In the genomic region with DNA sequence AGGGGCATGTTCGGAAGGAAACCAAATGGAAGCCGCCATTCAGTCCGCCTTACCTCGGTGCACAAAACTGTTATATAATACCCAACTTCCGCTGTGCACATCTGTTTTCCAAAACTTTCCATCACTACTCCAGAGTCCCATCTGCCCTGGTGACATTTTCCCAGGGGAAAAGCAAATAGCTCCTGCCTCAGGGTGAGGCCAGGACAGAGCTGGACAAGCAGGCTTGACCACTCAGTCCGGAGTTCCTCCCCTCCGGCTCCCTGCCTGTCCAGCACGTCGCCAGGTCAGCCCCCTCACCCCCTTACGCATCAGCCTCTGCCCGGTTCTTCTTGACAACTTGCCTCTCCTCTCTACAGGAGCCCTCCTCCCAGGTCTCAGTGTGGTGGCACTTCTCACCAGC, we compare ENCODE assay signal across 8 mouse cellular contexts. TPM values are rescaled to one million over a fixed set of nuclear protein-coding genes. Genes with fewer than 3 reads are reported as not detected.
A peak's percentile ranks its signal among the peaks of the same experiment; 100 is the strongest.
DNase-seq lines count a peak whose midpoint lies in the region; ATAC-seq lines count a peak whose summit lies in the region.

No protein-coding gene starts in this region.

- H3K4me1 ChIP-seq in hindbrain, embryonic 10.5 days (replicated peaks), result peaks cover 21% of the 10 kb centered on the region
- no peaks in the 10 kb centered on the region; the same call in 1 of the 2 replicates for H3K4me1 ChIP-seq in hindbrain, embryonic 11.5 days (replicated peaks; ENCODE audit: control insufficient read depth, insufficient read depth, low read length)
- peaks cover 45% of the 10 kb centered on the region for H3K4me1 ChIP-seq in erythroblast, embryonic 14.5 days (ENCODE audit: control insufficient read depth)
- peaks cover 7% of the 10 kb centered on the region for H3K4me1 ChIP-seq in midbrain, embryonic 14.5 days (ENCODE audit: control insufficient read depth, insufficient read depth, low read length)

- H3K9me3 ChIP-seq in hindbrain, embryonic 10.5 days, result no peaks in the 10 kb centered on the region
- H3K9me3 ChIP-seq in hindbrain, embryonic 11.5 days (ENCODE audit: control insufficient read depth, low read length), result no peaks in the 10 kb centered on the region
- H3K9me3 ChIP-seq in erythroblast, embryonic 14.5 days (ENCODE audit: control insufficient read depth, low read length), result no peaks in the 10 kb centered on the region; the same call in 1 of the 2 replicates
- no peaks in the 10 kb centered on the region for H3K9me3 ChIP-seq in midbrain, embryonic 14.5 days (ENCODE audit: control insufficient read depth, low read length)

- H3K4me3 ChIP-seq in hindbrain, embryonic 10.5 days, result peak overlapping the region; percentile 44; the same call in 1 of the 2 replicates
- no peak overlapping the region for H3K4me3 ChIP-seq in hindbrain, embryonic 11.5 days (ENCODE audit: low read depth, low read length)
- peak overlapping the region; percentile 61 for H3K4me3 ChIP-seq in erythroblast, embryonic 14.5 days (replicated peaks)
- no peak overlapping the region; the same call in 1 of the 2 replicates for H3K4me3 ChIP-seq in midbrain, embryonic 14.5 days (replicated peaks; ENCODE audit: low read depth, low read length)

- 35% methylated on average over 11 of the region's 11 CpGs for WGBS in hindbrain, embryonic 10.5 days
- 33% methylated on average over 11 of the region's 11 CpGs for WGBS in hindbrain, embryonic 11.5 days
- WGBS in midbrain, embryonic 14.5 days, result 41% methylated on average over 11 of the region's 11 CpGs

- ATAC-seq in hindbrain, embryonic 11.5 days (ENCODE audit: low FRiP score), result no peak
- ATAC-seq in midbrain, embryonic 14.5 days (ENCODE audit: low FRiP score, low TSS enrichment), result no peak

- no peak for DNase-seq in hindbrain, embryonic 10.5 days (ENCODE audit: low spot score)
- no peak for DNase-seq in hindbrain, embryonic 11.5 days (ENCODE audit: low spot score)
- DNase-seq in kidney, postnatal 14 days, result peak; percentile 26
- no peak for DNase-seq in midbrain, embryonic 14.5 days
- no peak for DNase-seq in natural killer cell, adult 2 months (ENCODE audit: low spot score in 2 of 2)
- no peak for DNase-seq in MN1 (ENCODE audit: low spot score)
- DNase-seq in retina, postnatal 1 day, result no peak

- H3K36me3 ChIP-seq in hindbrain, embryonic 10.5 days, result no peaks in the 10 kb centered on the region
- no peaks in the 10 kb centered on the region for H3K36me3 ChIP-seq in hindbrain, embryonic 11.5 days (ENCODE audit: control insufficient read depth, insufficient read depth, low read length)
- H3K36me3 ChIP-seq in erythroblast, embryonic 14.5 days (ENCODE audit: control insufficient read depth), result no peaks in the 10 kb centered on the region
- H3K36me3 ChIP-seq in midbrain, embryonic 14.5 days (ENCODE audit: control insufficient read depth, insufficient read depth, low read length), result no peaks in the 10 kb centered on the region

- no peak overlapping the region for H3K9ac ChIP-seq in hindbrain, embryonic 11.5 days (ENCODE audit: low read depth, low read length)
- H3K9ac ChIP-seq in midbrain, embryonic 14.5 days (replicated peaks; ENCODE audit: low read length), result no peak overlapping the region

- H3K27ac ChIP-seq in hindbrain, embryonic 10.5 days, result no peak overlapping the region
- H3K27ac ChIP-seq in hindbrain, embryonic 11.5 days (ENCODE audit: low read depth, low read length), result no peak overlapping the region
- no peak overlapping the region for H3K27ac ChIP-seq in midbrain, embryonic 14.5 days (replicated peaks; ENCODE audit: low read depth, low read length)

- H3K4me2 ChIP-seq in hindbrain, embryonic 11.5 days (replicated peaks; ENCODE audit: low read depth, low read length), result no peak overlapping the region
- peak overlapping the region; percentile 65; the same call in 1 of the 2 replicates for H3K4me2 ChIP-seq in midbrain, embryonic 14.5 days (ENCODE audit: low read length)

- H3K27me3 ChIP-seq in hindbrain, embryonic 10.5 days (ENCODE audit: insufficient read depth, poor library complexity, severe bottlenecking), result peaks cover 24% of the 10 kb centered on the region
- H3K27me3 ChIP-seq in hindbrain, embryonic 11.5 days (ENCODE audit: control insufficient read depth, insufficient read depth, low read length), result peaks cover 5% of the 10 kb centered on the region; the same call in 1 of the 2 replicates
- H3K27me3 ChIP-seq in erythroblast, embryonic 14.5 days (ENCODE audit: control insufficient read depth), result peaks cover 29% of the 10 kb centered on the region
- peaks cover 9% of the 10 kb centered on the region for H3K27me3 ChIP-seq in midbrain, embryonic 14.5 days (ENCODE audit: control insufficient read depth, insufficient read depth, low read length)

RNA-seq across cellular contexts. Expression of a gene that starts 16.7 kb away (rescaled TPM):
- polyA plus RNA-seq in hindbrain, embryonic 10.5 days (2016; fragmentation: Nextera tagmentation; extraction: Ambion mirVana), result 889 and 916 TPM in 2 replicates
- polyA plus RNA-seq in hindbrain, embryonic 11.5 days (2014; fragmentation: Nextera tagmentation; extraction: Ambion mirVana), result 1,005 and 1,072 TPM in 2 replicates
- 472 and 499 TPM in 2 replicates for polyA plus RNA-seq in erythroblast, embryonic 14.5 days (2012)
- 851 and 883 TPM in 2 replicates for polyA plus RNA-seq in midbrain, embryonic 14.5 days (2014; fragmentation: Nextera tagmentation; extraction: Ambion mirVana)

RNA-seq across cellular contexts. Expression of a gene that starts 41.4 kb away (rescaled TPM):
- 6.1 and 6.6 TPM in 2 replicates for polyA plus RNA-seq in hindbrain, embryonic 10.5 days (2016; fragmentation: Nextera tagmentation; extraction: Ambion mirVana)
- polyA plus RNA-seq in hindbrain, embryonic 11.5 days (2014; fragmentation: Nextera tagmentation; extraction: Ambion mirVana), result 9.3 and 11.3 TPM in 2 replicates
- 0.73 and 0.87 TPM in 2 replicates for polyA plus RNA-seq in erythroblast, embryonic 14.5 days (2012)
- 13.4 and 15.6 TPM in 2 replicates for polyA plus RNA-seq in midbrain, embryonic 14.5 days (2014; fragmentation: Nextera tagmentation; extraction: Ambion mirVana)

Comparison
In these comparisons a context has a peak if more than half of its experiments do, and no peak if none do; other contexts are left out.
1. H3K4me3 ChIP-seq: peak in hindbrain, embryonic 10.5 days (single experiment) and erythroblast, embryonic 14.5 days (single experiment); none in hindbrain, embryonic 11.5 days (single experiment) and midbrain, embryonic 14.5 days (single experiment).